Mouse (Mus musculus): ENCODE measurements at regions not wholly inside any gene's neighbourhood (a gene's known extent, or its start where the extent isn't known, plus 50 kb on each side); places are given as distances from the start of the nearest gene placed in this dataset.

GRCm38 (mm10) chr6:100159817-100160216 is 127.5 kb downstream of the Rybp start:
- Histone ChIP-seq H3K4me2 (ENCODE audit: low read depth, low read length) (no peak overlapping the region), H3K9me3 (ENCODE audit: control insufficient read depth, low read length) (no peaks in the 10 kb centered on the region), H3K36me3 (ENCODE audit: control insufficient read depth, insufficient read depth, low read length) (no peaks in the 10 kb centered on the region), H3K9ac (ENCODE audit: low read depth, low read length) (no peak overlapping the region), H3K4me3 (ENCODE audit: low read depth, low read length) (no peak overlapping the region), H3K27ac (replicated peaks; ENCODE audit: low read depth, low read length) (no peak overlapping the region), H3K4me1 (ENCODE audit: control insufficient read depth, insufficient read depth, low read length) (peaks cover 38% of the 10 kb centered on the region), H3K27me3 (replicated peaks; ENCODE audit: control insufficient read depth, insufficient read depth, low read length) (peaks cover 9% of the 10 kb centered on the region; the same call in 1 of the 2 replicates)
- ATAC-seq (ENCODE audit: low read depth), result no peak
- no peak for DNase-seq (ENCODE audit: low spot score)
- WGBS, result 46% methylated on average over 4 of the region's 4 CpGs

DNA sequence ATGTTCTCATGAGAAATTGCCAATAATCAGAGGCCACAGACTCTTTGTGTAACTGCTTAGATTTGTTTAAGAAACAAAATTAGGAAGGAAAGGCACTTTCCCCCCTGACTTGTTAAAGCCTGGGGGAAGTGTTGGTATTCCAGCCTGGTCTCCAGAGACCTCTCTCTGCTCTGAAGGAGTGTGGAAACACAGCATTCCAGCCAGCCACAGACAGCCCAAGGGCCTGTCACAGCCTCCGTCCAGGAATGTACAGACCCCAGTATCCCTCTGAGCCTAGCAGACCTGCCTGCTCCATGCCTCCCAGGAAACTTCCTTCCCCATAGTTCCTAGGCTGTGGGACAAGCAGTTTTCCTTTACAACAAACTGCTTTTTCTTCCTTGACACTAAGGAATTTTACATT is 128.0 kb downstream of the Rybp start:
- ATAC-seq (ENCODE audit: low read depth) (no peak), DNase-seq (ENCODE audit: low spot score) (no peak)
- Histone ChIP-seq H3K4me1 (ENCODE audit: control insufficient read depth, insufficient read depth, low read length) (peaks cover 38% of the 10 kb centered on the region), H3K27me3 (replicated peaks; ENCODE audit: control insufficient read depth, insufficient read depth, low read length) (peaks cover 9% of the 10 kb centered on the region; the same call in 1 of the 2 replicates), H3K36me3 (ENCODE audit: control insufficient read depth, insufficient read depth, low read length) (no peaks in the 10 kb centered on the region), H3K4me2 (ENCODE audit: low read depth, low read length) (no peak overlapping the region), H3K9me3 (ENCODE audit: control insufficient read depth, low read length) (no peaks in the 10 kb centered on the region), H3K4me3 (ENCODE audit: low read depth, low read length) (no peak overlapping the region), H3K9ac (ENCODE audit: low read depth, low read length) (no peak overlapping the region), H3K27ac (replicated peaks; ENCODE audit: low read depth, low read length) (no peak overlapping the region)
- 10% methylated on average over 1 of the region's 1 CpGs for WGBS

GRCm38 (mm10) chr6:100157288-100157687 is 130.0 kb downstream of the Rybp start:
- H3K4me2 ChIP-seq (ENCODE audit: low read depth, low read length), result no peak overlapping the region
- peak; percentile 67 for DNase-seq (ENCODE audit: low spot score)
- no peak overlapping the region for H3K27ac ChIP-seq (replicated peaks; ENCODE audit: low read depth, low read length)
- WGBS, result 21% methylated on average over 7 of the region's 7 CpGs
- H3K4me3 ChIP-seq (ENCODE audit: low read depth, low read length), result no peak overlapping the region
- H3K4me1 ChIP-seq (ENCODE audit: control insufficient read depth, insufficient read depth, low read length), result peaks cover 26% of the 10 kb centered on the region
- H3K9ac ChIP-seq (ENCODE audit: low read depth, low read length), result no peak overlapping the region
- no peaks in the 10 kb centered on the region for H3K27me3 ChIP-seq (replicated peaks; ENCODE audit: control insufficient read depth, insufficient read depth, low read length)
- H3K9me3 ChIP-seq (ENCODE audit: control insufficient read depth, low read length), result no peaks in the 10 kb centered on the region
- peak; percentile 75 for ATAC-seq (ENCODE audit: low read depth)
- no peaks in the 10 kb centered on the region for H3K36me3 ChIP-seq (ENCODE audit: control insufficient read depth, insufficient read depth, low read length)

DNA sequence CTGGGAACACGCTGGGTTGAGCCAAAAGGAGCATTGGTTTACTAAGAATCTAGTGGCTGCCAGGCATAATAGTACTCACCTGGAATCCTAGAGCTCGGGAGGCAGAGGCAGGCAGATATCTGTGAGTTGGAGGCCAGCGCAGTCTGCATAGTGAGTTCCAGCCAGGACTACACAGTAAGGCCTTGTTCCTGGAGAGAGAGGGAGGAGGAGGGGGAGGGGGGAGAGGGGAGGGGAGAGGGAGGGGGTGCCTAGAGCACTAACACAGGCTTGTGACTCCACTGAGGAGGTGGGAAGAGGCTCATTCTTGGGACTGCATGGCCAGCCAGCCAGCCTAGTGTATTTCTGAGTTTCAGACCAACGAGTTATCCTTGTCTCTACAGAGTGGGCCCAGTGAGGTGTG is 131.1 kb downstream of the Rybp start:
- Histone ChIP-seq H3K27me3 (replicated peaks; ENCODE audit: control insufficient read depth, insufficient read depth, low read length) (no peaks in the 10 kb centered on the region), H3K36me3 (ENCODE audit: control insufficient read depth, insufficient read depth, low read length) (no peaks in the 10 kb centered on the region), H3K4me1 (ENCODE audit: control insufficient read depth, insufficient read depth, low read length) (peaks cover 26% of the 10 kb centered on the region), H3K4me2 (ENCODE audit: low read depth, low read length) (no peak overlapping the region), H3K9ac (ENCODE audit: low read depth, low read length) (no peak overlapping the region), H3K4me3 (ENCODE audit: low read depth, low read length) (no peak overlapping the region), H3K9me3 (ENCODE audit: control insufficient read depth, low read length) (no peaks in the 10 kb centered on the region), H3K27ac (replicated peaks; ENCODE audit: low read depth, low read length) (no peak overlapping the region; the same call in 1 of the 2 replicates)
- WGBS, result 75% methylated on average over 4 of the region's 4 CpGs
- no peak for DNase-seq (ENCODE audit: low spot score)
- ATAC-seq (ENCODE audit: low read depth), result no peak

DNA sequence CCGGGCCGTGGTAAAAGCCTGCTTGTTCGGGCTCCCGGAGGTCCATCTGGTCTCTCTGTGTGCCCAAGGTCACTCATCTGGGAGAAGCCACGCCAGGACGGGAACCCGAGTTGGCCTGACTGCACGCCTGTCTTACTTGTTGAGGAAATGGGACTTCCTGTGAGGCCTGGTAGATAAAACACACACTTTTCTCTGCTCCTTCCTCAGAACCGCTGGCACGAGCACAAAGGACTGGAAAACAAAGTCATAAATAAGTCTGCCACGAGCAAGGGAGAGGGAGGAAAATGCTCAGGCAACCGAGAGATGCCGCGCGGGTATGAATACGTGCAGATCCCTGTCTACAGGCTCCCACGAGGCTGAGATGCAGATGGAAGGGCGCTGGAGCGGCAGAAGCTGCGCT is 131.6 kb downstream of the Rybp start:
- Histone ChIP-seq H3K9me3 (ENCODE audit: control insufficient read depth, low read length) (no peaks in the 10 kb centered on the region), H3K4me1 (ENCODE audit: control insufficient read depth, insufficient read depth, low read length) (peaks cover 26% of the 10 kb centered on the region), H3K27ac (replicated peaks; ENCODE audit: low read depth, low read length) (no peak overlapping the region; the same call in 1 of the 2 replicates), H3K4me3 (ENCODE audit: low read depth, low read length) (no peak overlapping the region), H3K9ac (ENCODE audit: low read depth, low read length) (no peak overlapping the region), H3K27me3 (replicated peaks; ENCODE audit: control insufficient read depth, insufficient read depth, low read length) (no peaks in the 10 kb centered on the region), H3K4me2 (ENCODE audit: low read depth, low read length) (no peak overlapping the region), H3K36me3 (ENCODE audit: control insufficient read depth, insufficient read depth, low read length) (no peaks in the 10 kb centered on the region)
- ATAC-seq (ENCODE audit: low read depth) (no peak), DNase-seq (ENCODE audit: low spot score) (peak; percentile 56)
- 47% methylated on average over 20 of the region's 20 CpGs for WGBS

GRCm38 (mm10) chr6:100151447-100151846 is 135.8 kb downstream of the Rybp start:
- no peak for DNase-seq (ENCODE audit: low spot score)
- no peak overlapping the region for H3K4me3 ChIP-seq (ENCODE audit: low read depth, low read length)
- H3K36me3 ChIP-seq (ENCODE audit: control insufficient read depth, insufficient read depth, low read length), result no peaks in the 10 kb centered on the region
- no peak for ATAC-seq (ENCODE audit: low read depth)
- H3K27me3 ChIP-seq (replicated peaks; ENCODE audit: control insufficient read depth, insufficient read depth, low read length), result no peaks in the 10 kb centered on the region
- no peak overlapping the region for H3K4me2 ChIP-seq (ENCODE audit: low read depth, low read length)
- no peaks in the 10 kb centered on the region for H3K9me3 ChIP-seq (ENCODE audit: control insufficient read depth, low read length)
- no peak overlapping the region for H3K27ac ChIP-seq (replicated peaks; ENCODE audit: low read depth, low read length)
- H3K4me1 ChIP-seq (ENCODE audit: control insufficient read depth, insufficient read depth, low read length), result peaks cover 11% of the 10 kb centered on the region
- 93% methylated on average over 1 of the region's 1 CpGs for WGBS
- no peak overlapping the region for H3K9ac ChIP-seq (ENCODE audit: low read depth, low read length)

- WGBS, result 57% methylated on average over 6 of the region's 6 CpGs
Observed at GRCm38 (mm10) chr6:100150703-100151208, 136.5 kb downstream of the Rybp start.

GRCm38 (mm10) chr6:100149458-100149852 is 137.8 kb downstream of the Rybp start:
- 67% methylated on average over 5 of the region's 5 CpGs for WGBS
- Histone ChIP-seq H3K27me3 (replicated peaks; ENCODE audit: control insufficient read depth, insufficient read depth, low read length) (no peaks in the 10 kb centered on the region), H3K4me2 (ENCODE audit: low read depth, low read length) (no peak overlapping the region), H3K27ac (replicated peaks; ENCODE audit: low read depth, low read length) (no peak overlapping the region), H3K4me3 (ENCODE audit: low read depth, low read length) (no peak overlapping the region), H3K9me3 (ENCODE audit: control insufficient read depth, low read length) (no peaks in the 10 kb centered on the region), H3K9ac (ENCODE audit: low read depth, low read length) (no peak overlapping the region), H3K36me3 (ENCODE audit: control insufficient read depth, insufficient read depth, low read length) (no peaks in the 10 kb centered on the region), H3K4me1 (ENCODE audit: control insufficient read depth, insufficient read depth, low read length) (peaks cover 24% of the 10 kb centered on the region)
- ATAC-seq (ENCODE audit: low read depth) (no peak), DNase-seq (ENCODE audit: low spot score) (no peak)

More at GRCm38 (mm10) chr6:100150703-100151208, 136.5 kb downstream of the Rybp start:
- no peaks in the 10 kb centered on the region for H3K36me3 ChIP-seq (ENCODE audit: control insufficient read depth, insufficient read depth, low read length)
- no peak for ATAC-seq (ENCODE audit: low read depth)
- no peak overlapping the region for H3K9ac ChIP-seq (ENCODE audit: low read depth, low read length)
- H3K4me3 ChIP-seq (ENCODE audit: low read depth, low read length), result no peak overlapping the region
- no peaks in the 10 kb centered on the region for H3K27me3 ChIP-seq (replicated peaks; ENCODE audit: control insufficient read depth, insufficient read depth, low read length)
- no peaks in the 10 kb centered on the region for H3K9me3 ChIP-seq (ENCODE audit: control insufficient read depth, low read length)
- H3K4me2 ChIP-seq (ENCODE audit: low read depth, low read length), result no peak overlapping the region
- no peak overlapping the region for H3K27ac ChIP-seq (replicated peaks; ENCODE audit: low read depth, low read length)
- peaks cover 15% of the 10 kb centered on the region for H3K4me1 ChIP-seq (ENCODE audit: control insufficient read depth, insufficient read depth, low read length)
- no peak for DNase-seq (ENCODE audit: low spot score)

- WGBS, result 60% methylated on average over 4 of the region's 4 CpGs
- H3K27me3 ChIP-seq (replicated peaks; ENCODE audit: control insufficient read depth, insufficient read depth, low read length), result no peaks in the 10 kb centered on the region
- H3K9ac ChIP-seq (ENCODE audit: low read depth, low read length), result no peak overlapping the region
- ATAC-seq (ENCODE audit: low read depth) (no peak), DNase-seq (ENCODE audit: low spot score) (no peak)
- no peaks in the 10 kb centered on the region for H3K36me3 ChIP-seq (ENCODE audit: control insufficient read depth, insufficient read depth, low read length)
- no peaks in the 10 kb centered on the region for H3K9me3 ChIP-seq (ENCODE audit: control insufficient read depth, low read length)
- no peak overlapping the region for H3K27ac ChIP-seq (replicated peaks; ENCODE audit: low read depth, low read length)
- H3K4me2 ChIP-seq (ENCODE audit: low read depth, low read length), result no peak overlapping the region
- H3K4me3 ChIP-seq (ENCODE audit: low read depth, low read length), result no peak overlapping the region
- H3K4me1 ChIP-seq (ENCODE audit: control insufficient read depth, insufficient read depth, low read length), result peaks cover 28% of the 10 kb centered on the region
Observed at GRCm38 (mm10) chr6:100148751-100149457, 138.4 kb downstream of the Rybp start.
